Mouse (Mus musculus): ENCODE results near the gene Zdhhc15. TPM values are rescaled to one million over a fixed set of nuclear protein-coding genes. Genes with fewer than 3 reads are reported as not detected.

The Zdhhc15 gene
- total RNA-seq, 2 experiments from 2014 or later = 7.0 to 7.1 TPM

Other genes starting within 250 kb of the Zdhhc15 start
- 10 to 100 TPM; 12.0 to 15.6 TPM for gene Uprt, start 188.2 kb downstream of the Zdhhc15 start, total RNA-seq (2021)
- under 1 TPM; 0.25 to 0.76 TPM for gene Magee2, start 186.2 kb upstream of the Zdhhc15 start, total RNA-seq (2021)